Comparison of ENCODE assay signal across 8 mouse cellular contexts in genomic region chr4:136177612-136178474, GRCm38 (mm10). TPM values are rescaled to one million over a fixed set of nuclear protein-coding genes. Genes with fewer than 3 reads are reported as not detected.
DNase-seq lines count a peak whose midpoint lies in the region; ATAC-seq lines count a peak whose summit lies in the region.

No protein-coding gene starts in this region.

- H3K27ac ChIP-seq in heart, embryonic 14.5 days (replicated peaks in 1 of 2; ENCODE audit: control insufficient read depth in 1 of 2, insufficient read depth in 1 of 2, low read depth in 2 of 2, low read length in 2 of 2): peak overlapping the region; percentile 33 to 59

- WGBS in heart, embryonic 14.5 days: 53% methylated on average over 11 of the region's 11 CpGs

- peaks cover 37 to 55% of the 10 kb centered on the region in 2 experiments for H3K4me1 ChIP-seq in heart, embryonic 14.5 days (ENCODE audit: control insufficient read depth in 2 of 2, insufficient read depth in 2 of 2, low read length in 2 of 2)

- no peaks in the 10 kb centered on the region for H3K36me3 ChIP-seq in heart, embryonic 14.5 days (ENCODE audit: control insufficient read depth, insufficient read depth, low read length)

- DNase-seq in gastrocnemius, postnatal 10 days: peak; percentile 57
- DNase-seq in gastrocnemius, adult 8-10 months (ENCODE audit: low spot score in 2 of 2): no peak
- DNase-seq in c-Kit-positive CD71-negative TER-119-negative erythroid progenitor cells, embryonic 14.5 days (ENCODE audit: low read depth): peak; percentile 73
- DNase-seq in kidney, postnatal 4 days: peak; percentile 60 to 75
- peak; percentile 91 for DNase-seq in thymus, postnatal 14 days
- no peak for DNase-seq in ovary, postnatal 36 days (ENCODE audit: low spot score)

- peak overlapping the region; percentile 21 for H3K4me2 ChIP-seq in heart, embryonic 14.5 days (ENCODE audit: low read length)

- no peaks in the 10 kb centered on the region for H3K27me3 ChIP-seq in heart, embryonic 14.5 days (ENCODE audit: control insufficient read depth, insufficient read depth, low read length)

- H3K9ac ChIP-seq in heart, embryonic 14.5 days (ENCODE audit: low read length): peak overlapping the region; percentile 8; the same call in 1 of the 2 replicates

- no peak for ATAC-seq in heart, embryonic 14.5 days (ENCODE audit: insufficient number of reproducible peaks, insufficient read depth, low FRiP score, low read depth)
- ATAC-seq in megakaryocyte progenitor cell, adult 5-6 weeks (replicated peaks; ENCODE audit: poor library complexity): peak; percentile 49

- H3K9me3 ChIP-seq in heart, embryonic 14.5 days (ENCODE audit: control insufficient read depth, low read length): no peaks in the 10 kb centered on the region

- no peak overlapping the region for H3K4me3 ChIP-seq in heart, embryonic 14.5 days (ENCODE audit: control insufficient read depth in 1 of 2, insufficient read depth in 1 of 2, low read depth in 1 of 2, low read length in 2 of 2)

RNA-seq across cellular contexts. Expression of gene E2f2, which starts 5.6 kb away (rescaled TPM):
- 10 to 100 TPM in 1 of 2 experiments, 1 to 10 TPM in 1; 6.9 to 11.0 TPM for total RNA-seq in gastrocnemius, postnatal 10 days (2021)
- total RNA-seq in gastrocnemius, adult 8-10 months (2022): 1 to 10 TPM in 3 of 4 experiments, under 1 TPM in 1; 0.85 to 1.7 (median 1.5) TPM
- polyA plus RNA-seq in heart, embryonic 14.5 days (2014; fragmentation: Nextera tagmentation; extraction: Ambion mirVana): 2.5 and 3.1 TPM in 2 replicates
- total RNA-seq in megakaryocyte progenitor cell, adult 5-6 weeks (2015): 5.6 and 7.5 TPM in 2 replicates
- 5.9 and 6.1 TPM in 2 replicates for total RNA-seq in megakaryocyte progenitor cell, adult 5-6 weeks (2017)

RNA-seq across cellular contexts. Expression of gene Asap3, which starts 28.3 kb away (rescaled TPM):
- total RNA-seq in gastrocnemius, postnatal 10 days (2021): 10 to 100 TPM in 1 of 2 experiments, 1 to 10 TPM in 1; 7.2 to 10.1 TPM
- 1 to 10 TPM in 2 of 4 experiments, under 1 TPM in 2; 0.92 to 1.3 (median 1.1) TPM for total RNA-seq in gastrocnemius, adult 8-10 months (2022)
- 1.3 and 1.5 TPM in 2 replicates for polyA plus RNA-seq in heart, embryonic 14.5 days (2014; fragmentation: Nextera tagmentation; extraction: Ambion mirVana)
- total RNA-seq in megakaryocyte progenitor cell, adult 5-6 weeks (2015): not detected in 2 replicates
- not detected in 2 replicates for total RNA-seq in megakaryocyte progenitor cell, adult 5-6 weeks (2017)

RNA-seq across cellular contexts. Expression of gene Id3, which starts 34.5 kb away (rescaled TPM):
- total RNA-seq in gastrocnemius, postnatal 10 days (2021): 10 to 100 TPM; 33.3 to 48.8 TPM
- total RNA-seq in gastrocnemius, adult 8-10 months (2022): 10 to 100 TPM in 1 of 4 experiments, 1 to 10 TPM in 3; 8.7 to 16.7 (median 9.6) TPM
- polyA plus RNA-seq in heart, embryonic 14.5 days (2014; fragmentation: Nextera tagmentation; extraction: Ambion mirVana): 247 and 296 TPM in 2 replicates
- total RNA-seq in megakaryocyte progenitor cell, adult 5-6 weeks (2015): 0.44 and 1.4 TPM in 2 replicates
- 1.0 and 2.4 TPM in 2 replicates for total RNA-seq in megakaryocyte progenitor cell, adult 5-6 weeks (2017)

Comparison
In these comparisons a context has a peak if more than half of its experiments do, and no peak if none do; other contexts are left out.
1. DNase-seq: peak in gastrocnemius, postnatal 10 days (single experiment), c-Kit-positive CD71-negative TER-119-negative erythroid progenitor cells, embryonic 14.5 days (single experiment), kidney, postnatal 4 days (2 of 2) and thymus, postnatal 14 days (single experiment); none in gastrocnemius, adult 8-10 months (0 of 2) and ovary, postnatal 36 days (single experiment).